Mouse (Mus musculus): Measurements from ENCODE around the gene Lnpep.

DNA sequence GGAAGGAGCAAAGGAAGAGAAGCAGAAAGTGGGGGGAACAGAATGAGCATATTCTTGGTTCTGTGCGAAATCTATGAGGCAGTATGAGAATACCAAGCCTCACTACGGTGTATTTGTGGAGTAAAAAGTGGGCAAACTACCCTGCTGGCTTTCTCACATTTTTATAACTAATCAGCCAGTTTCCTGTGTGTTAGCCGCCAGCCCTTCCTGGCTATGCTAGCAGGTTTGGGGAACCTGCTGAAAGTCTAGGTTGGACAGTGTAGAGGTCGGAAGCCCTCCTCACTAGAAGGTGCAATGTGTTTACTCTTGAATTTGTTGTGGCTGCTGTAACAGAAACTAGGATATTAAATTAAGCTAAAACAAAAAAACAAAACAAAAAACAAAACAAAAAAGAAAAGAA lies 27.7 kb upstream of the Lnpep start:
- no peak for TF ChIP-seq KAT2A (conservative IDR thresholded peaks at IDR 0.05; ENCODE audit: low read depth, low read length)
- TF ChIP-seq CTCF (IDR thresholded peaks at IDR 0.05 in 2 of 3, conservative IDR thresholded peaks at IDR 0.05 in 1 of 3; ENCODE audit: control insufficient read depth in 1 of 3, insufficient read depth in 1 of 3, low read depth in 2 of 3, low read length in 3 of 3, poor library complexity in 1 of 3, severe bottlenecking in 1 of 3) = no peak
- no peak for TF ChIP-seq POLR2A (IDR thresholded peaks at IDR 0.05; ENCODE audit: control insufficient read depth in 1 of 2, insufficient read depth in 1 of 2, low read depth in 1 of 2, low read length in 2 of 2, poor library complexity in 1 of 2)
- no peak for TF ChIP-seq CHD1 (IDR thresholded peaks at IDR 0.05; ENCODE audit: low read depth, low read length)
- TF ChIP-seq MAFK (IDR thresholded peaks at IDR 0.05; ENCODE audit: borderline replicate concordance, low read depth, low read length) = no peak
- TF ChIP-seq RCOR1 (IDR thresholded peaks at IDR 0.05; ENCODE audit: low read depth, low read length) = no peak
- no peak for TF ChIP-seq SMC3 (IDR thresholded peaks at IDR 0.05; ENCODE audit: low read depth, low read length)
- no peak for TF ChIP-seq USF1 (IDR thresholded peaks at IDR 0.05; ENCODE audit: low read depth, low read length)
- no peak for TF ChIP-seq GATA1 (IDR thresholded peaks at IDR 0.05; ENCODE audit: low read depth, low read length)
- no peak for TF ChIP-seq UBTF (IDR thresholded peaks at IDR 0.05; ENCODE audit: borderline replicate concordance, insufficient read depth, low read depth, low read length)
- TF ChIP-seq JUND (IDR thresholded peaks at IDR 0.05; ENCODE audit: low read depth, low read length) = no peak
- no peak for TF ChIP-seq TAL1 (IDR thresholded peaks at IDR 0.05; ENCODE audit: low read length)
- TF ChIP-seq SIN3A (IDR thresholded peaks at IDR 0.05; ENCODE audit: low read length) = no peak
